Mouse (Mus musculus): ENCODE results near the gene Gm13276.
"Not testable (repeated sequence)": the region's sequence is repeated elsewhere in the genome, so short reads cannot be mapped to it uniquely, and the experiment has no call there.

The Gm13276 gene

DNA sequence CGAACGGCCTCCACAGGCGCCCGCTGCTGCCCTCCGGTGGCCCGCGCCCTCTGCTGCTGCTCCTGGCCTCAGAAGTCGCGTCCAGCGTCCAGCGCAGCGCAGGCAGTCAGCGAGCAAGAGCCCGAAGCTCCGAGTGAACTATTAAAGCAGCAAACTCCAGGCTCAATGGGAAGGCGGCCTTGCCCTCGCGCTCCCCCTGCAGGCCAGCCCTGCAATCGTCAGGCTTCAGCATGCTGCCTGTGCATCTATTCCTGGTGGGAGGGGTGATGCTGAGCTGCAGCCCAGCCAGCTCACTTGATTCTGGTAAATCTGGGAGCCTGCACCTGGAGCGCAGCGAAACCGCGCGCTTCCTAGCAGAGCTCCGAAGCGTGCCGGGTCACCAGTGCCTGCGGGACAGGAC, 2.9 kb downstream of the Gm13276 start, which contains the start of gene Gm13277:
Gm13277 (plus strand) TSS at position 231 of the 400 bp plus-strand sequence.
- peak; percentile 61 for DNase-seq

DNA sequence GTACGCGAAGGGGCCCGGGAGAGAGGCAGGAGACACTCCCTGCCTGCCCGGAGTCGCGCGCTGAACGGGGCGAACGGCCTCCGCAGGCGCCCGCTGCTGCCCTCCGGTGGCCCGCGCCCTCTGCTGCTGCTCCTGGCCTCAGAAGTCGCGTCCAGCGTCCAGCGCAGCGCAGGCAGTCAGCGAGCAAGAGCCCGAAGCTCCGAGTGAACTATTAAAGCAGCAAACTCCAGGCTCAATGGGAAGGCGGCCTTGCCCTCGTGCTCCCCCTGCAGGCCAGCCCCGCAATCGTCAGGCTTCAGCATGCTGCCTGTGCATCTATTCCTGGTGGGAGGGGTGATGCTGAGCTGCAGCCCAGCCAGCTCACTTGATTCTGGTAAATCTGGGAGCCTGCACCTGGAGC, 5.7 kb downstream of the Gm13276 start, which contains the start of gene Gm13278:
Gm13278 (plus strand) TSS at position 301 of the 400 bp plus-strand sequence.
- not testable (repeated sequence) for DNase-seq

DNA sequence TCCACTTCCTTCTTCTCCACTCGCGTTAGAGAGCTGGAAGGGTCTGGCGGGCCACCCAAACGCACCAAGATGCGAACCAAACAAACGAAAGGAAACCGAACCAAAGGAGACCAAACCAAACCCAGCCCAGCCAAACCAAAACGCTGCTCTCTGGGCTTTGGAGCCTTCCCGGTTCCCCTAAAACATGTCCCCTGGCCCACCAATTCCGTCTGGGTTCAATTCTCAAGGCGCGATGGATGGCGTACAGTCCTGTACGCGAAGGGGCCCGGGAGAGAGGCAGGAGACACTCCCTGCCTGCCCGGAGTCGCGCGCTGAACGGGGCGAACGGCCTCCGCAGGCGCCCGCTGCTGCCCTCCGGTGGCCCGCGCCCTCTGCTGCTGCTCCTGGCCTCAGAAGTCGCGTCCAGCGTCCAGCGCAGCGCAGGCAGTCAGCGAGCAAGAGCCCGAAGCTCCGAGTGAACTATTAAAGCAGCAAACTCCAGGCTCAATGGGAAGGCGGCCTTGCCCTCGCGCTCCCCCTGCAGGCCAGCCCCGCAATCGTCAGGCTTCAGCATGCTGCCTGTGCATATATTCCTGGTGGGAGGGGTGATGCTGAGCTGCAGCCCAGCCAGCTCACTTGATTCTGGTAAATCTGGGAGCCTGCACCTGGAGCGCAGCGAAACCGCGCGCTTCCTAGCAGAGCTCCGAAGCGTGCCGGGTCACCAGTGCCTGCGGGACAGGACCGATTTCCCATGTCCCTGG, 8.6 kb downstream of the Gm13276 start, which contains the start of gene Gm13275:
Gm13275 (plus strand) TSS at position 552 of the 740 bp plus-strand sequence.
- peak; percentile 73 for DNase-seq

DNA sequence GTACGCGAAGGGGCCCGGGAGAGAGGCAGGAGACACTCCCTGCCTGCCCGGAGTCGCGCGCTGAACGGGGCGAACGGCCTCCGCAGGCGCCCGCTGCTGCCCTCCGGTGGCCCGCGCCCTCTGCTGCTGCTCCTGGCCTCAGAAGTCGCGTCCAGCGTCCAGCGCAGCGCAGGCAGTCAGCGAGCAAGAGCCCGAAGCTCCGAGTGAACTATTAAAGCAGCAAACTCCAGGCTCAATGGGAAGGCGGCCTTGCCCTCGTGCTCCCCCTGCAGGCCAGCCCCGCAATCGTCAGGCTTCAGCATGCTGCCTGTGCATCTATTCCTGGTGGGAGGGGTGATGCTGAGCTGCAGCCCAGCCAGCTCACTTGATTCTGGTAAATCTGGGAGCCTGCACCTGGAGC, 11.6 kb downstream of the Gm13276 start, which contains the start of gene Gm13279:
Gm13279 (plus strand) TSS at position 301 of the 400 bp plus-strand sequence.
- DNase-seq = not testable (repeated sequence)

DNA sequence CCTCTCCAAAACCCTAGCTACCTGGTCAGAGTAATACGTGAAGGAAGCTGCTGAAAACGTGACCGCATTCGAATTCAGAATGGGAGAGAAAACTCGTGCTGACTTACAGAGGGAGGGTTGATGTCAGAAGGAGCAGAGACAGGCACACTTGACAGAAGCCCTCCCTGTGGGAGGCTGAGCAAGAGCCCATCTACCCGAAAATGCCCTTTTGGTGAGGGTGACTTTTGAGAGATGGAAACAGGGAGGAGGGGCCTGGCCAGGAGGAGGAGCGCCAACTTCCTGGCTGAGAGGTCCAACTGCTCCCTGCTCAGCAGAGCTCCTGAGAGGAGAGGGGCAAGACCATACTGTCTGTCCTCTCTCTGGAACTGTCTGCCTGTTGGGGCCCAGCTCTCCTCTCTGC, 13.9 kb downstream of the Gm13276 start, which contains the start of gene Gm13285:
Gm13285 (plus strand) TSS at position 301 of the 400 bp plus-strand sequence.
- not testable (repeated sequence) for DNase-seq

DNA sequence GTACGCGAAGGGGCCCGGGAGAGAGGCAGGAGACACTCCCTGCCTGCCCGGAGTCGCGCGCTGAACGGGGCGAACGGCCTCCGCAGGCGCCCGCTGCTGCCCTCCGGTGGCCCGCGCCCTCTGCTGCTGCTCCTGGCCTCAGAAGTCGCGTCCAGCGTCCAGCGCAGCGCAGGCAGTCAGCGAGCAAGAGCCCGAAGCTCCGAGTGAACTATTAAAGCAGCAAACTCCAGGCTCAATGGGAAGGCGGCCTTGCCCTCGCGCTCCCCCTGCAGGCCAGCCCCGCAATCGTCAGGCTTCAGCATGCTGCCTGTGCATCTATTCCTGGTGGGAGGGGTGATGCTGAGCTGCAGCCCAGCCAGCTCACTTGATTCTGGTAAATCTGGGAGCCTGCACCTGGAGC, 17.4 kb downstream of the Gm13276 start, which contains the start of gene Gm13287:
Gm13287 (plus strand) TSS at position 301 of the 400 bp plus-strand sequence.
- not testable (repeated sequence) for DNase-seq

DNA sequence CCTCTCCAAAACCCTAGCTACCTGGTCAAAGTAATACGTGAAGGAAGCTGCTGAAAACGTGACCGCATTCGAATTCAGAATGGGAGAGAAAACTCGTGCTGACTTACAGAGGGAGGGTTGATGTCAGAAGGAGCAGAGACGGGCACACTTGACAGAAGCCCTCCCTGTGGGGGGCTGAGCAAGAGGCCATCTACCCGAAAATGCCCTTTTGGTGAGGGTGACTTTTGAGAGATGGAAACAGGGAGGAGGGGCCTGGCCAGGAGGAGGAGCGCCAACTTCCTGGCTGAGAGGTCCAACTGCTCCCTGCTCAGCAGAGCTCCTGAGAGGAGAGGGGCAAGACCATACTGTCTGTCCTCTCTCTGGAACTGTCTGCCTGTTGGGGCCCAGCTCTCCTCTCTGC, 19.7 kb downstream of the Gm13276 start, which contains the start of gene Gm13288:
Gm13288 (plus strand) TSS at position 301 of the 400 bp plus-strand sequence.
- not testable (repeated sequence) for DNase-seq

DNA sequence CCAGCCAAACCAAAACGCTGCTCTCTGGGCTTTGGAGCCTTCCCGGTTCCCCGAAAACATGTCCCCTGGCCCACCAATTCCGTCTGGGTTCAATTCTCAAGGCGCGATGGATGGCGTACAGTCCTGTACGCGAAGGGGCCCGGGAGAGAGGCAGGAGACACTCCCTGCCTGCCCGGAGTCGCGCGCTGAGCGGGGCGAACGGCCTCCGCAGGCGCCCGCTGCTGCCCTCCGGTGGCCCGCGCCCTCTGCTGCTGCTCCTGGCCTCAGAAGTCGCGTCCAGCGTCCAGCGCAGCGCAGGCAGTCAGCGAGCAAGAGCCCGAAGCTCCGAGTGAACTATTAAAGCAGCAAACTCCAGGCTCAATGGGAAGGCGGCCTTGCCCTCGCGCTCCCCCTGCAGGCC, 20.3 kb downstream of the Gm13276 start:
- peak; percentile 17 for DNase-seq

DNA sequence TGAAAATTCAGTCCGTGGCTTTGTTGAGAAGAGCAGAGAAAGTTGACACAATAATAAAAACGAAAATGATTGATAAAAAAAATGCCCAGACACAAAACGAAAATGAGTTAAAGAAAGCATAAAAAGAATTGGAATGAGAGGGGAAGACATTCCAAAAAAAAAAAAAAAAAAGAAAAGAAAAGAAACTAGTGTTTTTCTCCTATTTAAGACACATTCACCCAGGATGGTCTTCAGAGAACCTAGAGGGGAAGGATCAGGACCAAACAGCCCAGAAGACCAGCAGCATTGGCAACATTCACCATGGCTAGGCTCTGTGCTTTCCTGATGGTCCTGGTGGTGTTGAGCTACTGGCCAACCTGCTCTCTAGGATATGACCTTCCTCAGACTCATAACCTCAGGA, 30.4 kb downstream of the Gm13276 start, which contains the start of gene Ifna7:
Ifna7 (plus strand) TSS at position 301 of the 400 bp plus-strand sequence.
- DNase-seq = no peak

DNA sequence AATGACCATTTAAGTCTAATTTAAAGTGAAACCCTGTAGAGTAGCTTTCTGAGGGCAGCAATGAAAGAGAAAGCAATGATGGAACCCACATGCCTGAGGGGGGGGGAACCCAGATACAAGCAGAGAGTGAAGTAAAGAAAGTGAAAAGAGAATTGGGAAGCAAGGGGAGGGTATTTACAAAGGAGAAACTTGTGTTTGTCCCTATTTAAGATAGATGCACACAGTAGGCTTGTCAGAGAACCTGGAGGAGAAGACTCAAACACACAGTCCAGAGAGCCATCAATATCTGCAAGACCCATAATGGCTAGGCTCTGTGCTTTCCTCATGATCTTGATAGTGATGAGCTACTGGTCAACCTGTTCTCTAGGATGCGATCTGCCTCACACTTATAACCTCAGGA, 34.1 kb downstream of the Gm13276 start, which contains the start of gene Ifna11:
Ifna11 (plus strand) TSS at position 301 of the 400 bp plus-strand sequence.
- DNase-seq = no peak

DNA sequence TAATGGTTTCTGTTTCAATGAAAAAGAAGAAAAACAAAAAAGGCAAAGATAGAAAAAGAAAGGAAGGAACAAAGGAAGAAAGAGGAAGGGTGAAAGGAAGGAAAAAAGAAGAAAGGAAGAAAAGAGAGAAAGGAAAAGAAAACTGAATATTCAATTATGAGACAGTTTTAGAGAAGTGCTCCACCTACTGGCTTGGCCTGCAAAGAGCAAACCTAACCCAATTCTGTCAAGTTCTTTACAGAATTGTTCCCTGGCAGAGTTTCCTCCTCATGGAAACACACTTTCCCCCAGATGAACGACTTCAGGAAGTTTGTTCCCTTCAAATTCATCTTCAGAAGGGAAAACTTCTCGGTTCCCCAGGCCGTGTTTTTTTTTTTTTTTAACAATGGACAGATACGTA, 37.5 kb downstream of the Gm13276 start:
- DNase-seq = no peak

DNA sequence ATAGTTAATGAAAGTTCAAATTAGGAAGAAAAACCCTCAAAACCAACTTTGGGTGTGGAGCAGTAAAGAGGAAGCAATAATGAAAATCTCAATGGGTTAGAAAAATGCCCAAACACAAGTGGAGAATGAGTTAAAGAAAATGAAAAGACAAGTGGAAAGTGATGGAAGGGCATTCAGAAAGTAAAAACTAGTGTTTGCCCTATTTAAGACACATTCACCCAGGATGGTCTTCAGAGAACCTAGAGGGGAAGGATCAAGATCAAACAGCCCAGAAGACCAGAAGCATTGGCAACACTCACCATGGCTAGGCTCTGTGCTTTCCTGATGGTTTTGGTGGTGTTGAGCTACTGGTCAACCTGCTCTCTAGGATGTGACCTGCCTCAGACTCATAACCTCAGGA, 41.6 kb downstream of the Gm13276 start, which contains the start of gene Ifna6:
Ifna6 (plus strand) TSS at position 301 of the 400 bp plus-strand sequence.
- not testable (repeated sequence) for DNase-seq

DNA sequence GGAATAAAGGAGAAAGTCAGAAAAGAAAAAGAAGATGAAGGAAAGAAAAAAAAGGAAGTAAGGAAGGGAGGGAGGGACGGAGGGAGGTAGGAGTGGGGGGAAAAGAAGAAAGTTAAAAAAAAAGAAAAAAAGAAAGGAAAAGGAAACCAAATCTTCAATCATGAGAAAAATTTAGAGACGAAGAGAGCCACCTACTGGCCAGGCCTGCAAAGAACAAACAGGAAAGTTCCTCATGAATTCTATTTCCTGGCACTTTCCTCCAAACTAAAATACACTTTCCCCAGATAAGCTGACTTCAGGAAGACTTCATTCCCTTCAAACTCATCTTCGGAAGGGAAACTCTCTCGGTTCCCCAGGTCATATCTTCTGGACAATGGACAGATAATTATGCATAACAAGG, 45.0 kb downstream of the Gm13276 start:
- no peak for DNase-seq

DNA sequence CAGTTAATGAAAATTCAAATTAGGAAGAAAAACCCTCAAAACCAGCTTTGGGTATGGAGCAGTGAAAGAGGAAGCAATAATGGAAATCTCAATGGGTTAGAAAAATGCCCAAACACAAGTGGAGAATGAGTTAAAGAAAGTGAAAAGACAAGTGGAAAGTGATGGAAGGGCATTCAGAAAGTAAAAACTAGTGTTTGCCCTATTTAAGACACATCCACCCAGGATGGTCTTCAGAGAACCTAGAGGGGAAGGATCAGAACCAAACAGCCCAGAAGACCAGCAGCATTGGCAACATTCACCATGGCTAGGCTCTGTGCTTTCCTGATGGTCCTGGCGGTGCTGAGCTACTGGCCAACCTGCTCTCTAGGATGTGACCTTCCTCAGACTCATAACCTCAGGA, 49.7 kb downstream of the Gm13276 start, which contains the start of gene Ifna5:
Ifna5 (plus strand) TSS at position 301 of the 400 bp plus-strand sequence.
- DNase-seq = not testable (repeated sequence)
